Mouse (Mus musculus): ENCODE measurements around the gene Spats1. TPM values are rescaled to one million over a fixed set of nuclear protein-coding genes. Genes with fewer than 3 reads are reported as not detected.

Gene Spats1
- total and polyA plus RNA-seq, 2 experiments from 2014 or later: 1.6 to 2.7 TPM

DNA sequence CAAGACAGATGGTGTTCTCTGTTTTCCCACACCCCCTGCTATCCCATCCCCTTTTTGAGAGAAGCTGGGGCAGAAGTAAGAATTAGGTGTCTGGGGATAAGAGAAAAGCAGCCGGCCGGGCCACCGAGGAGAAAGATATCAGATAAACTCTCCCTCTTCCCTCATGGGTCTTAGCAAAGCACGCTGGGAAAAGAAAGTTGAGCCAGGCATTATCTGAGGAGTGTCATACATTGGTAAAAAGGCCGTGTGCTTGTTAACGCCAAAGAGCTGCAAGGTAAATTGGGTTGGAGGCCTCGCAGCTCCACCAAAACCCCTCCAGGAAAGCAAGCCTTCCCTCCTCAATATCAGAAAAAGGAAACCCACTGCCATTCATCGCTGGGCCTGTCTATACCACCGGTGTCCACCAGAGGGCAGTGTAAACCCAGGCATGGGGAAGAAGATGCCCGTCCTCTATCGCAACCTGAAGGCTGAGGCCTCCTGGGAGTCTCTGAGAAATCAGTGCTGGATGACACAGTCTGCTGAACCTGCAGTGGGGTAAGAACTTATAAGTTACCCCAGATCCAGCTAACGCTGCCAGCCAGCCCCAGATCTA is 3.1 kb upstream of the Spats1 start:
- ATAC-seq (peak; percentile 18), DNase-seq (peak; percentile 92)
- H3K4me3 ChIP-seq (ENCODE audit: low read depth, low read length): no peak overlapping the region
- no peak overlapping the region for H3K27ac ChIP-seq (ENCODE audit: low read depth, low read length)
- 0 out of 2 replicates have a peak, but pooled peaks cover 3% of the 10 kb centered on the region for H3K4me1 ChIP-seq (ENCODE audit: insufficient read depth)
- TF ChIP-seq CTCF (IDR thresholded peaks at IDR 0.05; ENCODE audit: low read depth): peak; percentile 99
- H3K9ac ChIP-seq: no peak overlapping the region
- no peak overlapping the region for H3K4me2 ChIP-seq (ENCODE audit: low read depth)
- H3K27me3 ChIP-seq (ENCODE audit: insufficient read depth, low read length): no peaks in the 10 kb centered on the region
- H3K36me3 ChIP-seq (ENCODE audit: insufficient read depth): no peaks in the 10 kb centered on the region
- 17% methylated on average over 12 of the region's 12 CpGs for WGBS
- H3K9me3 ChIP-seq (ENCODE audit: low read length): 0 out of 2 replicates have a peak, but pooled peaks cover 4% of the 10 kb centered on the region

DNA sequence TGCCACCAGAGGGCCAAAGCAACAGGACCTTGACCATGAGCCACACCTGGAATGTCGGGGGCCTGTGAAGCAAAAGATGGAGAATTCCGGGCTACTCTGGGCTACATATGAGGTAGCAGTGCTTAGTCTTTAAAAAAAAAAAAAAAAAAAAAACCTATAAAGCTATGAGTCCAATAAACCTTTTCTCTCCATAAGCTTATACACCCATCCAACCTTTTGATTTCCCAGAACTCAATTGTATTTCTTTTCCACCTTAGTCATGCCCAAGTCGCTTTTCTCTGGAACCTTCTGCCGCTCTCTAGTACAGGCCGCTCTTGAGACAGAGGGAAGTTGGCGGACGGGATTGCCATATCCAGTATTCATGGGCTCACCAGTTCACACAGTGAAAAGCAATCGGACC is 1.1 kb downstream of the Spats1 start:
- no peak for TF ChIP-seq CTCF (IDR thresholded peaks at IDR 0.05; ENCODE audit: low read depth)
- Histone ChIP-seq H3K9me3 (ENCODE audit: low read length) (no peaks in the 10 kb centered on the region), H3K27me3 (ENCODE audit: insufficient read depth, low read length) (no peaks in the 10 kb centered on the region), H3K4me2 (ENCODE audit: low read depth) (peak overlapping the region; percentile 67), H3K27ac (ENCODE audit: low read depth, low read length) (peak overlapping the region; percentile 80), H3K9ac (peak overlapping the region; percentile 56), H3K4me3 (ENCODE audit: low read depth, low read length) (peak overlapping the region; percentile 39), H3K4me1 (ENCODE audit: insufficient read depth) (0 out of 2 replicates have a peak, but pooled peaks cover 3% of the 10 kb centered on the region), H3K36me3 (ENCODE audit: insufficient read depth) (no peaks in the 10 kb centered on the region)
- DNase-seq (no peak), ATAC-seq (peak; percentile 21; the same call in 1 of the 2 replicates)
- WGBS: 60% methylated on average over 8 of the region's 8 CpGs

DNA sequence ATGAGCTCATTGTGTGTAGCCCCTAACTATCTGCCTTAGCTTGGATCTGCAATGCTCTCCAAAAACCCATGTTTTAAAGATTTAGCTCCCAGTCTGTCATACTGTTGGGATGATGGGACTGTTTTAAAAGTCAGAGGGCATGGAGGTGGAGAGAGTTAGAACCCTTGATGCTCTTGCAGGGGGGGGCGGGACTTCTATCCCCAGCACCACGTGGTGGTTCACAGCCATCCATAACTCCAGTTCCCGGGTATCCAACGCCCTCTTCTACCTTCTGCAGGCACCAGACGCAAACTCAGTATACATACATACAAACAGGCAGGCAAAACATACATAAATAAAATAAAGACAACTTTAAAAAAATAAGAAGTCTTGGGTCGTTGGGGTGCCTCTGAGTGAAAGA is 1.5 kb downstream of the Spats1 start:
- Histone ChIP-seq H3K27ac (ENCODE audit: low read depth, low read length) (no peak overlapping the region), H3K4me3 (ENCODE audit: low read depth, low read length) (no peak overlapping the region), H3K27me3 (ENCODE audit: insufficient read depth, low read length) (no peaks in the 10 kb centered on the region), H3K9ac (no peak overlapping the region), H3K36me3 (ENCODE audit: insufficient read depth) (no peaks in the 10 kb centered on the region), H3K4me2 (ENCODE audit: low read depth) (no peak overlapping the region), H3K4me1 (ENCODE audit: insufficient read depth) (0 out of 2 replicates have a peak, but pooled peaks cover 3% of the 10 kb centered on the region), H3K9me3 (ENCODE audit: low read length) (no peaks in the 10 kb centered on the region)
- ATAC-seq: no peak
- no peak for DNase-seq
- no peak for TF ChIP-seq CTCF (IDR thresholded peaks at IDR 0.05; ENCODE audit: low read depth)
- 77% methylated on average over 6 of the region's 6 CpGs for WGBS

DNA sequence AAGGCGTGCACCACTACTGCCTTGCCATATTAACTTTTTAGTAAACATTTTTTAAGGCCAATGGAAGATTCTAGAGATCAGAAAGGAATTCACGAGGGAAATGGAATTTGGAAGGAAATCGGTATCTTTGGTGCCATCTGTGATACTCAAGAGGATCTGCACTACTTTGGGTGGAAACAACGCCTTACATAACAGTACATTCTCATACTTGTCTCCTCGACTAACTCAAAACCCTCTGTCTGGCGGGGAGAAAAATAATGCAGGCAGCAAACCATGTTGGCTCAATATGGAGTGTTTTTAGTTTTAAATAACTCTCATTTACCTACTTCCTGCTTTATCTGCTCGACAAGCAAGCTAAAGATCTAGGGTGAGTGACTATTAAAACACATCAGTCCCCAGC is 4.5 kb downstream of the Spats1 start:
- Histone ChIP-seq H3K4me2 (ENCODE audit: low read depth) (no peak overlapping the region), H3K9me3 (ENCODE audit: low read length) (no peaks in the 10 kb centered on the region), H3K27ac (ENCODE audit: low read depth, low read length) (no peak overlapping the region), H3K27me3 (ENCODE audit: insufficient read depth, low read length) (no peaks in the 10 kb centered on the region), H3K9ac (no peak overlapping the region), H3K4me1 (ENCODE audit: insufficient read depth) (0 out of 2 replicates have a peak, but pooled peaks cover 3% of the 10 kb centered on the region), H3K36me3 (ENCODE audit: insufficient read depth) (no peaks in the 10 kb centered on the region), H3K4me3 (ENCODE audit: low read depth, low read length) (no peak overlapping the region)
- TF ChIP-seq CTCF (IDR thresholded peaks at IDR 0.05; ENCODE audit: low read depth): no peak
- 79% methylated on average over 7 of the region's 7 CpGs for WGBS
- no peak for DNase-seq
- ATAC-seq: no peak

DNA sequence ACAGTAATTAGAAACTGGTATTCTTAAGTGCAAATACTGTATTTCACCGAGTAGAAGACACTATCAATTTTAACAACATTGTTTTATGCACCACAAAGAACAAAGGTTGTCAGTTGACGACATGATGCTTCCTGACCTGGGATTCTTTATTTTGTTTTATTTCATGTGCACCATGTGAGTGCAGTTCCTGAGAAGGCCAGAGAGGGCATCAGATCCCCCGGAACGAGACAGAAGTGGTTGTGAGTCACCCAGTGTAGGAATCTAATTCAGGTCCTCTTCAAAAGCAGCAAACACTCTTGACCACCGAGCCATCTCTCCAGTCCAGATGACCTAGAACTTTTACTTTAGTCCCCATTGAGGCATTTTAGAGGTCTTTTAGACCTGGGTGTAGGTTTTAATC is 6.9 kb downstream of the Spats1 start:
- Histone ChIP-seq H3K27me3 (ENCODE audit: insufficient read depth, low read length) (no peaks in the 10 kb centered on the region), H3K9me3 (ENCODE audit: low read length) (no peaks in the 10 kb centered on the region), H3K4me2 (ENCODE audit: low read depth) (no peak overlapping the region), H3K27ac (ENCODE audit: low read depth, low read length) (no peak overlapping the region), H3K36me3 (ENCODE audit: insufficient read depth) (no peaks in the 10 kb centered on the region), H3K9ac (no peak overlapping the region), H3K4me3 (ENCODE audit: low read depth, low read length) (no peak overlapping the region), H3K4me1 (ENCODE audit: insufficient read depth) (no peaks in the 10 kb centered on the region)
- DNase-seq (no peak), ATAC-seq (no peak)
- WGBS: 84% methylated on average over 5 of the region's 5 CpGs
- peak; percentile 15; the same call in 1 of the 2 replicates for TF ChIP-seq CTCF (IDR thresholded peaks at IDR 0.05; ENCODE audit: low read depth)

DNA sequence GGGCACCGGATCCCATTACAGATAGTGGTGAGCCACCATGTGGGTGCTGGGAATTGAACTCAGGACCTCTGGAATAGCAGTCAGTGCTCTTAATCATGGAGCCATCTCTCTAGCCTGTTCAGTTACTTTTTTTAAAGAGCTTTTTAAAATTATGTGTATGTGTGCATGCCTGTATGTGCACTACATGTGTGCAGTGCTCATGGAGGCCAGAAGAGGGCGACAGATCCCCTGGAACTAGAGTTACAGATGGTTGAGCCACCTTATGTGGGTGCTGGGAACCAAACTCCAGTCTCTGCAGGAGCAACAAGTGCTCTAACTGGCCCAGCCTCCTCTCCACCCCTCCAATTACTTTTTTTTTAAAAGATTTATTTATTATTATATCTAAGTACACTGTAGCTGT is 8.5 kb downstream of the Spats1 start:
- Histone ChIP-seq H3K4me2 (ENCODE audit: low read depth) (no peak overlapping the region), H3K4me1 (ENCODE audit: insufficient read depth) (no peaks in the 10 kb centered on the region), H3K9me3 (ENCODE audit: low read length) (no peaks in the 10 kb centered on the region), H3K9ac (no peak overlapping the region), H3K36me3 (ENCODE audit: insufficient read depth) (no peaks in the 10 kb centered on the region), H3K27ac (ENCODE audit: low read depth, low read length) (no peak overlapping the region), H3K27me3 (ENCODE audit: insufficient read depth, low read length) (no peaks in the 10 kb centered on the region), H3K4me3 (ENCODE audit: low read depth, low read length) (no peak overlapping the region)
- DNase-seq (no peak), ATAC-seq (no peak)
- TF ChIP-seq CTCF (IDR thresholded peaks at IDR 0.05; ENCODE audit: low read depth): no peak; the same call in 1 of the 2 replicates
- 61% methylated on average over 2 of the region's 2 CpGs for WGBS

DNA sequence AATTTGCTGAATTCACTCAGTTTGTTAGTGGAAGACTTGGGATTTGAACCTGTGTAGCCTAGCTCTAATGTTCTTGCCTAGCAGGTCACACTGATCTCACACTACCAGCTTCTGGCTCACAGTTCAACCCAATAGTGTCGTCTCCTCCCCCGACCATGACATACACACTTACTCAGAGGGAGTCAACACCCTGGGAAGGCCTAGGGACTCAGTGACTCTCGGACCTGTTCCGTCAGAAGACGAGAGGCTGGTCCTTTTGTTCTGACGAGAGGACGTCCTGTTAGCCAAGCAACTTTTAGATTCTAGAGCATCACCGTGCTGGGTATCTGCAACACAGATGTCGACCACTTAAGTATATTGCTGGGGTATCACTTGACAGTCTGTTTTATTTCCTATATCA is 11.0 kb downstream of the Spats1 start:
- no peaks in the 10 kb centered on the region for H3K36me3 ChIP-seq (ENCODE audit: insufficient read depth)
- H3K4me1 ChIP-seq (ENCODE audit: insufficient read depth): no peaks in the 10 kb centered on the region
- H3K9ac ChIP-seq: no peak overlapping the region
- no peaks in the 10 kb centered on the region for H3K9me3 ChIP-seq (ENCODE audit: low read length)
- ATAC-seq (no peak), DNase-seq (no peak)
- no peaks in the 10 kb centered on the region for H3K27me3 ChIP-seq (ENCODE audit: insufficient read depth, low read length)
- TF ChIP-seq CTCF (IDR thresholded peaks at IDR 0.05; ENCODE audit: low read depth): no peak
- no peak overlapping the region for H3K4me2 ChIP-seq (ENCODE audit: low read depth)
- H3K4me3 ChIP-seq (ENCODE audit: low read depth, low read length): no peak overlapping the region
- WGBS: 87% methylated on average over 9 of the region's 9 CpGs
- no peak overlapping the region for H3K27ac ChIP-seq (ENCODE audit: low read depth, low read length)
